Mouse (Mus musculus) hindlimb bud, embryonic 11.5 days (tissue): ENCODE measurements around the gene Ttc22.

ENCODE experiments used
- DNase-seq: peaks from one replicate; pipeline ENCODE4 v3.0.0-alpha.2; 2012; ENCODE audit warnings: low read depth, low spot score; ENCODE audit errors: extremely low spot score

Ttc22 gene

DNA sequence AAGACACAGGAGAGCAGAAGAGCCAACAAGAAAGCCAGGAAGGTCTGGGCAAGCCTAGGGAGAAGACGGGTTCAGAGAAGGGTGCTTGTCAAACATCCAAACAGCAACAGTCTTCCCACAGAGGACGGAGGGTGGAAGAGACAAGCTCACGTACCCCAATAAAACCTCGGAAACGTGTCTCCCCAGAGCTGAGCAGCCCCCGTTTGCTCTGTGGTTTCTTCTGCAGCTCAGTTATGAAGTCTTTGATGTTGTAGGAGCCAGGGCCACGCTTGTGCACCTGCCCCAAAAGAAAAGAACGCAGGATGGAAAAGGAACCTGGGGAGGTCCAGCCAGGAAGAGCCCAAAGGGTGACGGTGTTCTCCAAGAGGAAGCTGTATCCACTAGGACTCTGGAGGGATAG is 7.4 kb upstream of the Ttc22 start:
- no peak for DNase-seq

DNA sequence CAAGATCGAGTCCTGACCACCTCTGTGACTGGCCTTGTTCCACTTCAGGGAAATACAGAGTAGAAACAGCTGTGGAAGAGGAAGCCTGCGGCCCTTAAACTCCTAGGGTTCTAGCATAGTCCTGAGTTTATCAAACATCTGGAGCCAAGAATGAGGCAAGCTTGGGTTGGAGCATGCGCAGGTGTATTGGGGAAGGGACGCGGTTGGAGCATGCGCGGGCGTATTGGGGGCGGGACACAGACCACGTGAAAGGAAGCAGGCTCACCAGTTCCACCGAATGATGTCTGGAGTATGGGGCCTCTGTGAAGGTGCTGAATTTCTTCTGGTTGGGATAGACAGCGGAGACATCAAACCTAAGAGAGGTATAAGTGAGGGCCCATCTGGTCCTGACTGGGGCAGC is 6.6 kb upstream of the Ttc22 start:
- no peak for DNase-seq

DNA sequence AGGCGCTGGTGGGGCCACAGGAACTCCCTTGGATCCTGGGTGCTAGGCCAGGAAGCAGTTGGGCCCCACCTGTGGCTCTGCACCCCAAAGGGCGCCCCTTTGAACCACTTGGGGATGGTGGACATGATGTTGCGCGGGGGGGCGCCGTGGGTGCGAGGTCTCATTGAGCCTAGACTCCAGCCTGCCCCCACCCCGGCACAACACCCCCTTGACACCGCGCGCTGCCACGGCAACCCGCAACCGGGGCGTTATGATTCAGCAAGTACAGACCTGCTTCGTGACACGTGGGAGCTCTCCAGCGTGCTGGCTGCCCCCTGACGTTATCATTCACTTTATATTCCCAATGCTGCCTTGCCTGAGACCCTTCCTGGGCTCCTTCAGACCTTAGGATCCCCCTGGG is 5.2 kb upstream of the Ttc22 start, which contains the start of gene Lexm:
Gene Lexm (minus strand): TSS at position 186 of the 400 bp plus-strand sequence.
- DNase-seq: no peak

DNA sequence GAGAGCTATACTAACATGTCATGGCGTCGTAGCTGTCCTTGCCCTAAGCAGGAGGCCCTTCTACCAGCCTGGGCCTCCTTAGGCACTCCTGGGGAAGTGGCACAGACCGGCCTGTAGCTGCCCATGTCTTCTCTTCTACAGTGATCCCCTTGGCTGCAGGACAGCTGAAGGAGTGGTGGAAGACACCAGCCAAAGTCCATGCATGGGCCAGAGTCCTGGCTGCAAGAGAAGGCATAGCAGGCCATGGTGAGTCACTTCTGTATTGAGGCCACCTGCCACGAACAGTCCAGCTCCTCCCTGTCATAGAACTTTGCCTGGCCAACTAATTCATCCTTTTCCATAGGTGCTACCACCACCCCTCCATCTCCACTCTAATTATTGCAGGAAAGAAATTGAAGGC is 3.3 kb upstream of the Ttc22 start:
- no peak for DNase-seq

DNA sequence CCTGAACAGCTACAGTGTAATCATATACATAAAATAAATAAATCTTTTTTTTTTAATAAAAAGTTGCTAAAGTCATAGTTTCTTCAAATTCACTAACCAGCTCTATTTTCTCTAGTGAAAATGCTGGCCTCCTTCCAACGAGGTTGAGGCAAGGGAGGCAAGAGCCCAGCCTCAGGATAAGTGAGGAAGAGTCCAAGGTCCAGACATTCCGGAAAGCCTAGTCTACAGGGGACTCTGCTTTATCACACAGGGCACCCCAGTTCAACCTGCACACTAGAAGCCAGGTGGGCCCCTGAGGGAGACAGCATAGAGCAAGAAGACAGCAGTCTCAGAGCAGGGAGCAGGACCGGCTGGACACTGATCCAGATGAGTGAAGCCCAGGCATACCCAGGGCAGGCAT is 804 bp upstream of the Ttc22 start:
- DNase-seq: no peak

DNA sequence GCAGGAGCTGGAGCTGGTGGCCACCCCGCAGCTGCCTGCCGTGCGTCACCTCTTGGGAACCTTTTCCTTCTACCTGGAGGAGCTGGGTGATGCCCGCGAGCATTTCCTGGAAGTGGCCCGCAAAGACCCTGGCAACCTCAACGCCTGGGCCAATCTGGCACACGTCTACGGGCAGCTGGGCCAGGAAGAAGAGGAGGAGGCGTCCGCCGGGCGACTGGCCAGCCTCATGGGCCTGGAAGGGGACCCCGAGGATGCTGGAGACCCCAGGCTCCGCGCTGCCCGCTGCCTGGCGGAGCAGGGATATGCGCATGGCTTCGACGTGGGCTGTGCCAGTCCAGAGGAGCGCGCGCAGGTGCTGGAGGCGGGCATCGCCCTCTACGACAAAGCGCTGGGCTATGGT is 480 bp downstream of the Ttc22 start:
- no peak for DNase-seq

DNA sequence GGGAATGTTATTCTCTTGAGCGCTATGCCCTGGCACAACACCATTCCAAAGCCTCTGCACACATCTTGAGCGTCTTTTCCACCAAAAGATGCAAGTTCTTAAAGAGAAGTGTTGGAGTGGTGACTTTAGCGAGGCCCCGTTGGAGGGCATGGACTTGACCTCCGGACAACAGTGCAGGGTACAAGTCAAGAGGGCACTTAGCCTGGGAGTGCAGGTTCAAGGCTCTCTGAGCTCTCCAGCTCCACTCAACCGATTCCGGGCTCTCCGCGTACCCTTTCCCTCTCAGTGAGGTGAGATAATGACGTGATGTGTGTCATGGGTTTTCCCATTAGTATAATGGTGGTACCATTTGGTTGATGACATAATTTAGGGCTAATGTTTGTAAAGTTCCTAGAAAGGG is 2.0 kb downstream of the Ttc22 start:
- DNase-seq: no peak

DNA sequence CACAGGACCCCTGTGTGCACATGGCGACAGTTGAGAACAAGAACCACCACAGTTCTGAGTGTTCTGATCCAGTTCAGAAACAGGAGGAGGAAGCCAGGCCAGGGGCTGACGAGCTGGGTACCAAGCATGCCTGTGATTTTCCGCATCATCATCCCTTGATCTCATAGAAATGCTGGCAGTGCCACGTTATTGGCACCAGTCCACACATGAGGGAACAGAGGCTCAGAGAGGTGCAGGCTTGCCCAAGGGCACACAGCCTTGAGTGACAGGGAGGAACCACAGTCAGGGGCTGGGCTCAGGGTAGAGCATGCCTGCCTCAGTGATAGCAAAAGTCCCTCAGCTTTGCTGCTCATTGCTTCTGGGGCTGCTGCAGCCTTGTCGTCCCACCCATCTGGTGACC is 5.6 kb downstream of the Ttc22 start:
- no peak for DNase-seq

DNA sequence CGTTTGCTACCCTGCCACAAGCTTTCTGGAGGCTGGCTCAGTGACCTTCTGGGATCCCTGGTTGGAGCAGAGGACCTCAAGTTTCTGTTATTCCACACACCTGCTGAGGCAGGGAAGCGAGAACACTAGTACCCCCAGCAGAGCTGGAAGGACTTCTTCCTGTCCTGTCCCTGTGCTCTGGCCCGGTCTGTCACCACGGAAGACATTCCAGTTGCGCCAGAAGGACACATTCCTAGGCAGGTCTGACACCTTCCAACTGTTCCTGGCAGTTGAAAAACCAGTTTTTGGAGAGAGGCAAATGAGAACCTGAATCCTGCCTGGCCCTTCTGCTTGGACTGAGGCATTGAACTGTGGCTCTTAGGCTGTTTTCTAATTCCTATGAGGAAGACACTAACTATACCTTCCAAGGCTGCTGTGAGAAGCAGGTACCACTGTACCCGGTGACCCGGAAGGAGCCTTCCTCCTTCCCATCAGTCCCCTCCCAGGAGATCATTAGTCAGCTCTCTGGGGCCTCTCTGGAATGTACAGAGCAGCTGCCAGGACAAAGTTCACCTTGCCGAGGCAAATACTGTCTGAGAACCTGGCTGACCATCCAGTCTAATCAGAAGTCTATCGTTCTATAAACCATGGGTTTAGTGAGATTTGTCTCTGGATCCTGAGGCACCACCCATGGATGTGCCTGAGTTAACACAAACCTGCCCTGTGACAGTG is 6.6 kb downstream of the Ttc22 start:
- no peak for DNase-seq

DNA sequence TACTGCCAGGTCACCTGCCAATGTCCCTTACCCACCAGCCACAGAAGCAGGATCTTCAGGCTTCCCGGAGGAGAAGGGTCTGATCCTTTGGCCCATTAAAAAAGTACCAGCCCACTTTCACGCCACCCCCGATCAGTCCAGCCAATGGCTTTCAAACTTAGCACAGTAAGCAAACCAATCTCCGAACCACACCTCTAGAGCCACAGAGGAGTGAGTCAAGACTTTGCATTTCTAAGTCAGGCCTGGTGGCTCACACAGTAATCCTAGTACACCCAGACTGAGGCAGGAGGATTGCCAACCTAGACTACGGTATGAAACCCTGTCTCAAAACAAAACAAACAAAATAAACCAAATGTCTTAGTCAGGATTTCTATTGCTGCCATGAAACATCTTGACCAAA is 7.1 kb downstream of the Ttc22 start:
- DNase-seq: no peak

DNA sequence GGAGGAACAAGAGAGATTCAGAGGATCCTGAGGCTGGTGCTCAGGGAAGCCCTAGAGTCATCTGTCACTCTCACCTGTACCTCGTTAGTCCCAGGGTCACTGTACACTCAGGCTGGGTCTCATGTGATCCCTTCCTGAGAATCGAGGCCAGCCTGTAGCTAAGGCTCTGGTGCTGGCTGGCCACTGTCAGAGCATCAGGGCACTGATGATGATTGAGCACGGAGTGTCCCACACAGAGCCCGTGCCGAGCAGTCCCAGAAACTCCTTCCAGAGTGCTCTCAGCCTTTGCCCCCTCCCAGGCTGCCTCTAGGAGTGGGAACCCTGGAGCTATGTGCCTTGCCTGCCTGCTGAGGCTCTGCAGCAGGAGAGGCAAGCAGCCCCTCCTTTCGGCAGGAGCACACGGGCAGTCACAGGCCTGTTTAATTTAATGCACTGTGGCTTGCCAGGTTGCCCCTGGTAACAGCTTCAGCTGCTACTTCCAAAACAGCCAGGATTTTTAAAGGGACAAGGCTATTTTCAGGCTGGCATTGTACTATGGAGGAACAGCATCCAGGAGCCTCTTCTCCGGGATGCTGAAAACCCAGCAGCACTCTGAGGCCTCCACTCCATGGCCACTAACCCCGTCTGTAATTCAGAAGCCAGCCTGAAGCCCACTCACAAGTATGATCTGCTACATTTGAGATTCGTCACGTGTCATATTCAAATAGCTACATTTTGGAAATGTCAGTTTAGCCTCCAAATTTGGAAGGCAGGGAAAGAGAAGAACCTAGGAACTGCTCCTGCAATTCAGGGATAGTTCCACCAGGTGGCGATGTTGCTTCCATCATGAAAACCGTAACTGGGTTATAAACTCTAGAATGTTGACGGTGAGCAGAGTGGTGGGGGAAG is 8.3 kb downstream of the Ttc22 start:
- DNase-seq: peak; percentile 60

DNA sequence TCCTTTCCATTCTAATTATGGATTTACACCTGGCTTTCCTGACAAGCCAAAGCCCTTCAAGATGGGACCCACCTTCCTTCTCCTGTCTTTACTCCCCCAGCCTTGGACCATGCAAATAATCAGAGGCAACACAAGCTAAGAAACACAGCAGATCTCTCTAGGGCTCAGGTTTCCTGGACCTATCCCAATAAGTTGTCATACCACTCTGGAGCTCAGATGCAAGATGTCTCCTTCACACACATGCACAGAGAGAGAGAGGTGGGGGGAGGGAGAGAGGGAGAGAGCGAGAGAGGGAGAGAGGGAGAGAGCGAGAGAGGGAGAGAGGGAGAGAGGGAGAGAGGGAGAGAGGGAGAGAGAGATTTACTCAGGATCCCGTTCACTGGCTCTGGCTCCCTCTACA is 10.1 kb downstream of the Ttc22 start:
- no peak for DNase-seq

DNA sequence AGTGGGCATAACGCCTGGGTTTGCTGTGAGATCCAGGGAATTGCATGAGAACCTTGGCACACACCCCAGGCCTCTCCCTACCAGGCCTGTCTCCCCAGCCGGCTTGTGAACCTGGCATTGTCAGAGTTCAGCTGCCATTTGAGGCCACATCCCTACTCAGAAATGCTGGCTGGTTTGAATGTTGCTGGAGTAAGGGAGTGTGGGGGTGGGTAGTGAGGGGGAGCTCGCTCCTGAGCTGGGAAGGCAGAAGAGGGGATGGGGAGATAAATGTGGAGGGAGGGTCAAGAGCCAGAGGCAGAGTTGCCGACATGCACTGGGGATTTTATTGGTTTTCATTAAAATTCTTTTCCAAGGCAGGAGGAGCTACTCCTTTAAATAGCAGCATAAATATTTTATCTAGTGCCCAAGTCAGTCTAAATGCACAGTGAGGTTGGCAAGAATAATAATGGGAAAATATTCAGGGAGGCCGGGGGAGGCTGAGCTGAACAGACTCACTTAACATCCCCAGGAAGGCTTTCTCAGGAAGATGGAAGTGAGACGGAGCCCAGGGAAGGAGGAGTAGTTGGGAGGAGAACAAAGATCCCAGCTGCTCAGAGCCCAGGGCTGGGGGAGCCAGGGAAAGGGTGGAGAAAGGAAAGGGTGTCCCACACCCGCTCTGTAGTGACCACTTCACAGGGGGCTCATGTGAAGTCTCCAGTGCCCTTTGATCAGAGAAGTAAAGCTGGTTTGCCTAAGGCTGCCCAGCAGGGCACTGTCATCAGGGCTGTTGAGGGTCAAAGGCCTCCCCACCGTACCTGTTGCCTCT is 11.3 kb downstream of the Ttc22 start:
- DNase-seq: no peak

DNA sequence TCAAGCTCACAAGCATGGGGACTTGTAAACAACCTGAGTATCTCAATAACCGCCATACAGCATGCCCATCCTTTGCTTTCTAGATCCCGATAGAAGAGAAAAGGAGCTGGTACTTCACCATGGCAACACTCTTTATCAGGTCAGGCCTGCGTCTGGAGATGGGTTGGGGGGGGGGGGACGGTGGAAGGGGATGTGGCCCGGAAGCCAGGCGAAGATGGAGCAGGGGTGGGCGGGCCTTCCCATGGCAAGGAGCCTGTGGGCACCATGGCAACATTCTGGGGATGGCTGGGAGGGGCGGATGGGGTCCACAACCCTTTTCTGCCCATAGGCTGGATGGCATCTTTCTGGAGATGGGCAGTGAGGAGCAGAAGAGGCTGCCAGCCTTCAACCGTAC is 11.9 kb downstream of the Ttc22 start:
- no peak for DNase-seq

DNA sequence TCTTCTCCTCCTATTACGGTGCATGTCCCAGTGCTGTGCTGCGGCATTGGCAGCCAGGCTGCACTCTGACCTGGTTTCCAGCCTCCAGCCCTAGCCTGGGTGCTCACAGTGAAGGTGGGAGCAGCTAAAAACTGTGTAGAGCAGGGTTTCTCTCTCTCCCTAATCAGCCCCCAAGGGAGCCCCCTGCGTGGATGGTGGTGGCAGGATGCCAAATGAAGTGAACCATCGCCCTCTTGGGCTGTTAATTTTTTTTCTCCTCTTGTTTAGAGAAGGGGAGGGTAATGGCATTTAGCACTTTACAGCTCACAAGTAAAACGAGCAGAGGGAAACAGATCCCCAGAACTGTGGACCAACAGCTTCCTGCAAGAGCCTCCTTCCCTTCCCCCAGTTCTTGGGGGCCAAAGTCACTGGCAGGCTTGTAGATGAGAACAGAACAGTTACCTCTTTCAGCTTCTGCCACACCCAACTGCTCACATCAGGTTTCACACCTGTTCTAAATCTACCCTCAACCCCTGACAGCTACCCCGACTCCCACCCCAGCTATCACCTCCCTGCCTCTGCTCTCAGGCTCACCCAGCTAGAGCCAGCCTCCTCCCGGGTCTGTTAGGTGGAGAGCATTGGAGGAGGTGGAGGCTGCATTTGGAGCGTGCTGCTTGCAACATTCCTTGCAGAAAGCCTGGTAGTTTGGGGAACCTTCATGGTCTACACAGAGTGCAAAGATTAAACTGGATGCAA is 21.4 kb downstream of the Ttc22 start:
- no peak for DNase-seq

DNA sequence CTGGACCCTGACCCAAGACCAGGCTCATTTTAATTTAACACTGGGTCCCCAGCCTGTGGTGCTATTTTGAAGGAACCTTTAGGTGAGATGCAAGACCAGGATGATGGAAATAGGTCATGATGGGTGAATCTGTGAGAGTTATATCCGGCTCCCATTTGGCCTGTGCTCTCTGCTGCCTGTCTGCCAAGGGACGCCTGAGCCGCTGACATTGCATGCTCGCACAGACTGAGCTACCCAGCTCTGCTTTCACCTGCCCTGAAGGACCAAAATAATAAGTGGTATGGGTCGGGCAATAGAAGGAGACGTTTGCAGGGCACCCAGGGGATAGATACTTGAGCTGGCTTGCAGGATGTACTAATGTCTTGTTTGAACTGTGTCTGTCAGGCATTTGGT is 22.0 kb downstream of the Ttc22 start:
- no peak for DNase-seq

DNA sequence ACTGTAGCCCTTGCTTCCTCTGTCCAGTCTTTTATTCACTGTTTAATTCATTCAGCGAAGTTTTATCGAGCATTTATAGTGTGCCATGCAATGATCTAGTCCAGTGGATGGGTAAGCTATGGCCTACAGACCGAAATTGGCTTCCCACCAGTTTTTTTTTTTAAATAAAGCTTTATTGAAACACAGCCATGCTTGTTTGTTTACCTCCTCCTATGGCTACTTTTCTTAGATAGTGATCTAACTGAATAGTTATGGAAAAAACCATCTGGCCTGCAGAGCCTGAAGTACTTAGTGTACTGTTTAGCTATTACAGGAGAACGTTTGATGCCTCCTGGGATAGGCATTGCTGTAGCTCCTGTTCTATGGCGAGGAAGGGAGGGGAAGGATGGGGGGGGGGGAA is 23.6 kb downstream of the Ttc22 start:
- DNase-seq: no peak

DNA sequence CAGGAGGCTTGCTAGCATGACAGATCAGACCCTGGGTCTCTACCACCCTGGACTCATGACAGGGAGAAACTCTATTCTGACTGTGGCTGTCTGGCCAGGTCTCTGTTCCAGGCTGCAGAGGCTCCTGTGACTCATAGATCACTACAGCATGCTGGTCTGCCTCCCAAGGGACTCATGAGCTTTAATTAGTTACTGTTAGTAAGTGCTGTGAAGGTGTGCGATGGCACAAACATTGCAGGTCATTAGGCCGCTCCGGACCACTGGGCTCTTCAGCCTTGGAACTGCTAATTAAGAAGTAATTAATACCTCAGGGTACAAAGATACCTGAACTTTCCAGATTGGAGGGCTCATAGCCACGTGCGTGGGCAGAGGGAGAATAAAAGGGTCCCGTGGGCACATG is 24.9 kb downstream of the Ttc22 start:
- DNase-seq: no peak

DNA sequence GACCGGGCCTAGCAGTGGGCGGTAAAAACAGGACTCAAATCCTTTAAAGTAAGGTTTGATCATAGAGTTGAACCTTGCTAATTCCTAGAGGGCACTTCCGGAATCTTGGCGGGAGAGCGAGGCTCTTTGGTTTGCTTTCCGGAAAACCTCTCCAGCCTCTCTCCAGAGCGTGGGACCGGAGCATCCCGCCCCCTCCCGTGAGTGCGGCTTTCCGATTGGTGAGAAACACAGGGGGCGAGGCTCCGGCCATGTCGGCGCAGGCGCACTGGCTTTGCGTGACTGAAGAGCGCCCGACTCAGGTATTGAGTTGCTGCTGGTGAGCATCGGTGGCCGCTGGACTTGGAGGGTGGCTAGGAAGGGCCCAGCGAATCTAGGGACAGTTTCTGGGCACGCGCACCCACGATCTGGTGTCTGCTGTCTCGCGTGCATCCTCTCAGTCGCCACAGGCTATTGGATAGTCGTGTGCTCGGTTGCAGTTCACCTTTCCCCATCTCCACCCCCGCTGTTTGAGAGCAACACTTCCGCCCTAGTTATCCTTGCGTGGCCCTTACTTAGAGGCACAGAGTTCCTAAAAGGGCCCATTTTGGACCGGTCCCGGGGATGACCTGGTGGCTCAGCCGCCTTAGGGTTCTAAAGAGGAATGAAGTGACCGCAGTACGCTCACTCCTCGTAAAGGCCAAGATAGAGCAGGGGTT is 28.7 kb downstream of the Ttc22 start, which contains the start of gene Pars2:
Gene Pars2 (plus strand): TSS at position 237 of the 695 bp plus-strand sequence.
- DNase-seq: peak; percentile 93

DNA sequence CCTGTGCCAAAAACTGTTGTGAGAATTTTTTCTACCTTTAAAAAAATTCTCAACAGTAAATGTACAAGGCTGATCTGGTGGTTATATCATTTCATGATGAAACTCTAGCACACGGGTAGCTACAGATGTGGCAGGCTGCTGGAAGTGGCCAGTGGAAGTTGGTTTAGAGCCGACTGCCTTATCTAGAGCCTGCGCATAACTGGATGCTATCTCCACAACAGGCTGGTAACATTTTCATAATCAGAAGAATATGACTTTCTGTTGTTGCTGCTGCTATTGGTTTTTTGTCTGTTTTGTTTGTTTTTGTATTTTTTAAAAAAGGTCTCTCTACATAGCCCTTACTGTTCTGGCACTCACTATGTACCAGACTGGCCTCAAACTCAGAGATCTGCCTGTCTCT is 30.3 kb downstream of the Ttc22 start:
- no peak for DNase-seq
